Comparison of ENCODE assay signal across 8 mouse cellular contexts in genomic region chr2:22985973-22986657, GRCm38 (mm10). TPM values are rescaled to one million over a fixed set of nuclear protein-coding genes. Genes with fewer than 3 reads are reported as not detected.
DNase-seq lines count a peak whose midpoint lies in the region; ATAC-seq lines count a peak whose summit lies in the region.
"Had no signal": no experiment of that assay in that cellular context is flagged by ENCODE, and none has a peak within 500 bp of the region (broad histone marks: within the 10 kb centered on the region; RNA-seq: fewer than 3 reads in every experiment).

No protein-coding gene starts in this region.

- no peak for ATAC-seq in kidney, embryonic 14.5 days (ENCODE audit: low FRiP score, low TSS enrichment)

- DNase-seq in kidney, adult 11 months, result peak; percentile 11
- DNase-seq in spleen, postnatal 36 days (ENCODE audit: low spot score in 2 of 2), result peak; percentile 42 to 45
- no peak for DNase-seq in spleen, adult 12 weeks (ENCODE audit: low spot score)
- peak; percentile 28 to 53 for DNase-seq in kidney, postnatal 25 days
- DNase-seq in adrenal gland, adult (ENCODE audit: inconsistent age in 2 of 2, low spot score in 1 of 2), result no peak
- no peak for DNase-seq in adrenal gland, adult 8-10 months
- DNase-seq: heart, postnatal 14 days had no signal

- H3K27me3 ChIP-seq in kidney, embryonic 14.5 days (ENCODE audit: control insufficient read depth, insufficient read depth, low read length), result no peaks in the 10 kb centered on the region

- no peaks in the 10 kb centered on the region for H3K9me3 ChIP-seq in kidney, embryonic 14.5 days (ENCODE audit: control insufficient read depth, low read length)

- no peak overlapping the region for H3K4me3 ChIP-seq in kidney, embryonic 14.5 days (ENCODE audit: low read length)

- no peaks in the 10 kb centered on the region for H3K36me3 ChIP-seq in kidney, embryonic 14.5 days (ENCODE audit: control insufficient read depth, insufficient read depth, low read length)

- H3K27ac ChIP-seq in kidney, embryonic 14.5 days (ENCODE audit: low read depth, low read length), result no peak overlapping the region

- 58% methylated on average over 2 of the region's 2 CpGs for WGBS in kidney, embryonic 14.5 days

- no peaks in the 10 kb centered on the region for H3K4me1 ChIP-seq in kidney, embryonic 14.5 days (ENCODE audit: control insufficient read depth, insufficient read depth, low read length)

- no peak overlapping the region for H3K4me2 ChIP-seq in kidney, embryonic 14.5 days (replicated peaks; ENCODE audit: low read depth, low read length)

- no peak overlapping the region for H3K9ac ChIP-seq in kidney, embryonic 14.5 days (ENCODE audit: low read depth, low read length)

RNA-seq across cellular contexts. Expression of gene Abi1, which starts 53.9 kb away (rescaled TPM):
- 39.2 and 49.1 TPM in 2 replicates for polyA plus RNA-seq in kidney, embryonic 14.5 days (2014; fragmentation: Nextera tagmentation; extraction: Ambion mirVana)
- total RNA-seq in adrenal gland, adult 8-10 months (2022), result 10 to 100 TPM; 59.0 to 81.6 (median 75.0) TPM

Comparison
In these comparisons a context has a peak if more than half of its experiments do, and no peak if none do; other contexts are left out.
1. DNase-seq: peak in kidney, adult 11 months (single experiment), spleen, postnatal 36 days (2 of 2) and kidney, postnatal 25 days (2 of 2); none in spleen, adult 12 weeks (single experiment), adrenal gland, adult (0 of 2) and adrenal gland, adult 8-10 months (single experiment).